Mouse (Mus musculus): ENCODE measurements at regions not wholly inside any gene's neighbourhood (a gene's known extent, or its start where the extent isn't known, plus 50 kb on each side); places are given as distances from the start of the nearest gene placed in this dataset.
A peak's percentile ranks its signal among the peaks of the same experiment; 100 is the strongest.

DNA sequence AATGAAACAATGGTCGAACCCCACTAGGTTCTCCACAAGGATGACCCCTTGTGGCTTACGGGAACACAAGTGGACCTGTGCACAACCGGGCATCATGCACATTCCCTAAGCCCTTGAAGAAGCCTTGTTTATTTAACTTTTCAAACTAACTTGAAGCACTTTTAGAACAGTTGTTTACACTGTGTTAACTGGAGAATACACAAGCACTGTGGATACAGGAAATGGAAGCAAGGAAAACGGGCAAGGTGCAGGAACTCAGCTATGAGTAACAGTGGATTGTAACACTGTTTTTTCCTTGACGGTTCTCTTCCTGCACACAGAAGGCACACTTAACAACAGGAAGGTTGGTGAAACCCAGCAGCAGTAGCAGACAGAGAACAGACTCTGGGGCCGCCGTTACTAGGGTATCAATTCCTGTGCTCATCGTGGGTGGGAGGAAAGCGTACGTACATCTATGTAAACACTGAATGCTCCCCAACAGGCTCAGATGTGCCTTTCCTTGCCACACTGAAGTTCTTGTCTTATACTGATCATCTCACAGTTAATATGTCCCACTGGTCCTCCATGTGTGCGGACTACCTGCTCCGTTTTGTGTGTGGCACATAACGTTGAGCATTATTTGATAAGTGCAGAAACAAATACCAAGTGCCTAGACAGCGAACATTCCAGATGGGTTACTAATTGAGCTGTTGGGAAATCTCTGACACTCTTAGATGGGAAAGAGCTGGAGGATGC is 264.4 kb downstream of the Mpdz start:
- no peak for ATAC-seq (replicated peaks; ENCODE audit: poor library complexity)

DNA sequence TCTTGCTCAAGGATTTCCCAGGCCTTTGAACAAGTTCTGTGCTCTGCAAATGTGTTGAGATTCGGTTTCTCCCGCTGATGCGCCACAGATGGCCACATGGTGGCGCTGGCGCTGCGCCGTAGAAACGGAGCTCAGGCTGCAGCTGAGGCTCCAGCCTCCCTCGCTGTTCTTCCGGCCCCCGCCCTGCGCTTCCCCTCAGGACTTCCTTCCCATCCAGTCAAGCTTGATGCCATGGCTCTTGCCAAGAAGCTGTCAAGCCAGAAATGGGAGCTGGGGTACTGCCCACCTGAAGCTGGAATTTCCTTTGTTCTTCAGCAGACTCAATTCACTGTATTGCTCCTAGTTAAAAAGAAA is 263.9 kb downstream of the Mpdz start:
- ATAC-seq (replicated peaks; ENCODE audit: poor library complexity) = peak; percentile 98

DNA sequence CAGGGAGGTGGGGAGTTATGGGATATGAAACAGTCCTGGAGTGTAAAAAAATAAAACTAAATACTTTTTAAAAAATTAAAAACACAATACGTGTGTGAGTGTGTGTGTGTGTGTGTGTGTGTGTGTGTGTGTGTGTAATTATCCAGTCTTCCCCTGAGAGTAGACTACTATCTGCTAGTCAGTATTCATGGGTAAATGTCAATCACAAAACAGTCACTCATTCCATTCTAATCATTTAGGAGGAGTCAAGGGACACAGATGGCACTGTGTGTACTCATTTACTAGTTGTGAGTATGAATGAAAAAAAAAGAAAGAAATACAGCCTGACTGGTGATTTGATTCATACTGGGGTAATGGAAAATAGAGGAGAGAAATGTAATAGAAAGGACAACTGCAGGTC is 226.5 kb downstream of the Mpdz start:
- ATAC-seq (replicated peaks; ENCODE audit: poor library complexity) = no peak

DNA sequence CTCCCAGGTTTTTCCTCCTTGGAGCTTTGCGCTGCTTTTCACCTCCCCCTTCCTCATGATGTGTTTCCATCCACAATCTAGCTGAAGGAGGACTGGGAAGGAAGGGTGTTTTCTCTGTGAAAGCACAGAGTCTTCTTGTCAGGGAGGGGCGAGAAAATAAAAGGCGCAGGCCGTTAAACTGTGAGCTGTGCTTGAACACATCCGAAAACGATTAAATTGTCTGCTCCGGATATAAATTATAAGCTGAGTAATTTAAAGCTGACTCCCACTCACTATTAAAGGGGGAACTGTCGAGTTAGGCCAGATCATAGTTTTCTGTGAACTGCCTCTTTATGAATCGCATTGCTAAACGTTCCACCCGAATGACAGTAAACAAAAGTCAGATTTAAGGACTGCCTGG is 224.6 kb downstream of the Mpdz start:
- no peak for ATAC-seq (replicated peaks; ENCODE audit: poor library complexity)

DNA sequence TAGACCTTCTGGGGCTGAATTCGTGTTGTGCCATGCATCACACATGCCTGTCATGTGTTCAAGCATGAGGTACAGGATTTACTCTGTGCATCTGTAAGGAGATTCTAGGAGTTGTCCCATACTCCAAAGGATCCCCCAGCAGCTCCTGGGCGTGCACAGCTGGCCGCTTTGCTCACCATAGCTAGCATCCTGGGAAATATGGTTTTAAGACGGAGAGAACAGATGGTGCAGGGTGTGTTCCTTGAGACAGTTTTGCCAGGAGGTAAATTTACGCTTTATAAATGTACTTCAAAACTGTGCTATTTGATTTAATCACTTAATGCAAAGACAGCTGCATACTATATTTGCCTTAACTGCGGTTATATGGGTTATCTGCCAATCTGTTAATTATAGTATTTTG is 220.6 kb downstream of the Mpdz start:
- no peak for ATAC-seq (replicated peaks; ENCODE audit: poor library complexity)

DNA sequence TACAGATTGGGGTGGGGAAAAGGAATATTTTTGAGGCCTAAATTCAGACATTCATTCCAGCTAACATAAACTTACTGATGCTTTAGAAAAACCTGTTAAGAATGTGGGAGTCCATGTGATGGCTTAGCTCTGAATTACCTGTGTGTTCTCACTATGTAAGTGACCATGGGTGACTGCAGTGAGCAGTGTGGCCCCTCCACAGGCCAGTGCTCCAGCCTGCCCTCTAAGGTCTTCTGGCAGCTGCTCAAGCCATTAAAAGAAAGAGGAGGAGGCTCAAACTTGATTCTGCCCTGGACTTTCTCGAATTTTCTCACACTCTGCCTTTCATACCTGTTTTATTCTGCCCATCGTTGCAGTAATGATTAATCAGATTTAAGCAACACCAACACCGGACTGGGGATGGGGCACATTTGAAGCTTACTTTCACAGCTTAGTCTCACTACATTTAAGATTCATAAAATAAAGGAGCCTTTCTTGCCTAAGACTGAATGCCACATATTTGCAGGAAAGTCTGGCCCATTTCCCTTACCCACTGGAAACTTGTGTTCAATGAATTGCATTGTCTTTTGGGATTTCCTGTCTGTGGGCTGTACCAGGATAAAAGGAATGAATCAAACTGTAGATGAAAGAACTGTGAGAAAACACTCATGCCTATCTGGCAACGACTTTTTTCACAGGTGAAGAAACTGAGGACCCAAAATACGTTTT is 220.0 kb downstream of the Mpdz start:
- ATAC-seq (replicated peaks; ENCODE audit: poor library complexity) = no peak
